Mouse (Mus musculus) kidney, adult 2 months (tissue): ENCODE results near the gene Tnfrsf9. TPM values are rescaled to one million over a fixed set of nuclear protein-coding genes. Genes with fewer than 3 reads are reported as not detected.
A peak's percentile ranks its signal among the peaks of the same experiment; 100 is the strongest.

Source experiments
- DNase-seq: peaks from one replicate; pipeline ENCODE4 v3.0.0; 2021
- H3K27ac ChIP-seq: fragments of 200-500 bp; 2 replicates; pipeline ENCODE4 v1.5.1; 2012; ENCODE audit warnings: low read depth, low read length, control low read depth, inconsistent platforms; ENCODE audit not compliant: insufficient read depth
- H3K27me3 ChIP-seq: fragments of 200-500 bp; replicated peaks from 2 replicates; pipeline ENCODE4 v1.6.1; 2012; ENCODE audit warnings: mild to moderate bottlenecking, moderate library complexity, low read length, inconsistent platforms; ENCODE audit not compliant: control insufficient read depth, insufficient read depth
- H3K36me3 ChIP-seq: fragments of 200-500 bp; 2 replicates; pipeline ENCODE4 v1.6.1; 2012; ENCODE audit warnings: mild to moderate bottlenecking, moderate library complexity, low read length, inconsistent platforms; ENCODE audit not compliant: control insufficient read depth, insufficient read depth
- H3K4me1 ChIP-seq: fragments of 200-500 bp; 2 replicates; pipeline ENCODE4 v1.6.1; 2011; ENCODE audit warnings: low read length; ENCODE audit not compliant: control insufficient read depth, insufficient read depth
- H3K4me3 ChIP-seq: fragments of 200-500 bp; 2 replicates; pipeline ENCODE4 v1.5.1; 2011; ENCODE audit warnings: mild to moderate bottlenecking, low read depth, low read length, control low read depth; ENCODE audit not compliant: insufficient read depth
- CTCF ChIP-seq: fragments of 200-500 bp; conservative IDR thresholded peaks from 2 replicates; pipeline ENCODE4 v1.5.1; 2011; ENCODE audit warnings: low read depth, mild to moderate bottlenecking, control low read depth, low read length, moderate library complexity, mixed read lengths; ENCODE audit not compliant: insufficient read depth, insufficient read length
- POLR2A ChIP-seq: fragments of 200-500 bp; IDR thresholded peaks from one replicate; pipeline ENCODE4 v1.6.1; 2011; ENCODE audit warnings: low read depth, low read length, control low read depth
- WGBS: fragments of 180-500 bp; shearing (Covaris S2); methylation state at CpG from one replicate; pipeline ENCODE4 v1.1.7; 2018; 5-methylcytosine and 5-hydroxymethylcytosine counted together
- polyA plus RNA-seq: library from polyadenylated mRNA; depleted of rRNA; stranded (reverse); fragments of >200 nt; gene quantifications from 2 replicates; pipeline ENCODE4 v1.2.3, GENCODE M21; 2012

Gene Tnfrsf9
- polyA plus RNA-seq, 1 experiment = 0.86 TPM

DNA sequence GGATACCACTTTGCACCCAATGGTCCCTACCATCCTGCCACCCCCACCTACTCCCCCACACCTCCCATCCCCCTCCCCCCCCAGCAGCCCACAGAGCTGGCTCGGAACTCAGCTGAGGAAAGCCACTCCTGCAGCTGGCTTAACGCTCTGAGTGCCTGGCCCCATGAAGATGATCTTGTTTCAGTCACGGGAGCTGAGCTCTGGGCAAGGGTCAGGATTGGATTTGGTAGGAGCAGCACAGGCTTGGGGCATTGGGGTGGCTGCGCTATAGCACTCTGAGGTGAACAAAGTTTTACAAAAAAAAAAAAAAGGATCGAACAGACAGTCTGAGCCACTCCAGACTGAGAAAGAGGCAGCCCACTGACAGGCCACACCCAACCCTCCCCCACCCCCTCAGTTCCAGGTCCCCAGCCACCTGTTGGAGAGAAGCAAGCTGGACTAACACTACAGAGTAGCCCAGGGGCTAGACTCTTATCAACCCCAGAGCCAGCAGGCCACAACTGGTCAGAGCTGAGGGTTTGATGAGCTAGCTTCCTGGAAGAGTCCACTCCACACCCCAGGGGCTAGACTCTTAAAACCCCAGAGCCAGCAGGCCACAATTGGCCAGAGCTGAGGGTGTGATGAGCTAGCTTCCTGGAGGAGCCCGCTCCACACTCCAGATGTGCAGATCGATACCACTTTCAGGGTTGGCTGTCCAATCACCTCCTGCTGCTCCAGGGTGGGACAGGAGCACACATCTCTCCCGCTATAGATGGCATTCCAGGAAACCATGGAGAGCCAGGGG lies 19.5 kb upstream of the Tnfrsf9 start:
- peak; percentile 70 for DNase-seq
- H3K36me3 ChIP-seq = peaks cover 2% of the 10 kb centered on the region
- no peak overlapping the region for H3K4me3 ChIP-seq
- WGBS = 52% methylated on average over 8 of the region's 8 CpGs
- TF ChIP-seq CTCF = no peak
- H3K27me3 ChIP-seq = no peaks in the 10 kb centered on the region
- H3K27ac ChIP-seq = no peak overlapping the region
- peaks cover 19% of the 10 kb centered on the region; the same call in 1 of the 2 replicates for H3K4me1 ChIP-seq

- TF ChIP-seq CTCF = no peak
- no peak for TF ChIP-seq POLR2A
- H3K27me3 ChIP-seq = no peaks in the 10 kb centered on the region
- no peak overlapping the region for H3K27ac ChIP-seq
- 93% methylated on average over 26 of the region's 26 CpGs for WGBS
- DNase-seq = no peak
- H3K36me3 ChIP-seq = peaks cover 2% of the 10 kb centered on the region
- no peak overlapping the region for H3K4me3 ChIP-seq
- H3K4me1 ChIP-seq = peaks cover 24% of the 10 kb centered on the region; the same call in 1 of the 2 replicates
These were observed 17.3 kb upstream of the Tnfrsf9 start for GRCm38 (mm10) chr4:150896896-150897624.

DNA sequence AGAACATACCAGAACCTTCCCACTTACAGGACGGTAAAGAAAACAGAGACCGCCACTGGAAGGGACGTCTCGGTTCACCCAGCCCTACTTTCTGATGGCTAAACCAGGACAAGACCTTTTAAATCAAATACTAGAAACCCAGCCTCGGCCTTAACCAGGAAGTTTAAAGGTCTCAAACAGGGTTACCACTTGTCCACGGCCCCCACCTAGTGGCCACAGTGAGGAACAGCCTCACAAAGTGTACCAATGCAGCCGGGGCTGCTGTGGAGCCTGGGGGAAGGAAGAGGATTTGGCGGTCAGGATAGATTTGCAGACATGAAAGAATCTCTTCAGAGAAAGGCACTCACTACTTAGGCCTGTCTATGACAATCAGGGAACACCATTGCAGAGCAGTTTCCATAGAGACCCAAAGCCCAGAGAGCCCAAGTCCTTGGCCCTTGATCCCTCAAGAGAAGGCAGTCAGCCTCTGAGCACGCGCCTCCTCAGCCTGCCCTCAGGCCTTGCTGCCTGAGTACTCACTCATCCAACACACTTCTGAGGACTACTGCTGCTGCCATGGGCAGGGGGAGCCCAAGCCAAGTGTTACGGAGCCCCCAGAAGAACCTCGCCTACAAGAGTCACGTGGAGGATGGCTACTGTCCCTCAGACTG lies 15.5 kb upstream of the Tnfrsf9 start:
- Histone ChIP-seq H3K4me1 (peaks cover 39% of the 10 kb centered on the region; the same call in 1 of the 2 replicates), H3K4me3 (no peak overlapping the region), H3K36me3 (peaks cover 2% of the 10 kb centered on the region), H3K27me3 (no peaks in the 10 kb centered on the region), H3K27ac (peak overlapping the region; percentile 56)
- WGBS = 24% methylated on average over 13 of the region's 13 CpGs
- TF ChIP-seq CTCF = peak; percentile 93
- TF ChIP-seq POLR2A = no peak
- peak; percentile 86 for DNase-seq

DNA sequence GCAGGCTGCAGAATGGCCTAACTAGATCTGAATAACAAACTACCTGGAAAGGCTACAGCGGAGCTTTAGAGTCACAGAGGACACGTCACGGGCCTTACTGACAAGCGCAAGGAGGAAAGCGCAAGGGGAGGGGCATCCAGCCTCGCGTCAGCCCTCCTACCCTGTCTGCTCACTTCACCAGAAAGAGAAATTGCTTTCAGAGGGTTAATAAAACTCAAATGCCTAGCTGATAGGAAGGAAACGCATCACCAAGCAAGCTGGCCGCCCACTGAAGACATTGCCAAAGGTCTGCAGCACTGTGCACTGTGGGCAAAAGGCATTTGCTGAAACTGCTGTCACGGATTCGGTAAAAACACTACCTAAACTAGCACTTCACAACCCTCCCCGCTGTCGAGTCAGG lies 13.9 kb upstream of the Tnfrsf9 start:
- H3K27me3 ChIP-seq = no peaks in the 10 kb centered on the region
- peaks cover 41% of the 10 kb centered on the region for H3K4me1 ChIP-seq
- peak; percentile 74 for DNase-seq
- peak overlapping the region; percentile 85 for H3K27ac ChIP-seq
- no peak overlapping the region for H3K4me3 ChIP-seq
- TF ChIP-seq CTCF = no peak
- TF ChIP-seq POLR2A = no peak
- peaks cover 2% of the 10 kb centered on the region for H3K36me3 ChIP-seq
- 59% methylated on average over 13 of the region's 13 CpGs for WGBS

- peak; percentile 81 for DNase-seq
- peaks cover 5% of the 10 kb centered on the region for H3K36me3 ChIP-seq
- H3K27ac ChIP-seq = peak overlapping the region; percentile 85
These were observed 12.7 kb upstream of the Tnfrsf9 start for GRCm38 (mm10) chr4:150901651-150902050.

GRCm38 (mm10) chr4:150902062-150902461 lies 12.3 kb upstream of the Tnfrsf9 start:
- Histone ChIP-seq H3K27me3 (no peaks in the 10 kb centered on the region), H3K4me3 (no peak overlapping the region), H3K27ac (peak overlapping the region; percentile 90), H3K4me1 (peaks cover 41% of the 10 kb centered on the region), H3K36me3 (peaks cover 5% of the 10 kb centered on the region)
- peak; percentile 10 for TF ChIP-seq POLR2A
- TF ChIP-seq CTCF = no peak
- WGBS = 53% methylated on average over 12 of the region's 12 CpGs
- DNase-seq = peak; percentile 91

More at GRCm38 (mm10) chr4:150901651-150902050, 12.7 kb upstream of the Tnfrsf9 start:
- Histone ChIP-seq H3K27me3 (no peaks in the 10 kb centered on the region), H3K4me1 (peaks cover 41% of the 10 kb centered on the region), H3K4me3 (no peak overlapping the region)
- TF ChIP-seq CTCF (peak; percentile 81), POLR2A (no peak)
- 36% methylated on average over 9 of the region's 9 CpGs for WGBS
